Mouse (Mus musculus) embryonic facial prominence, embryonic 11.5 days (tissue): Measurements from ENCODE around the gene Tbc1d10a. TPM values are rescaled to one million over a fixed set of nuclear protein-coding genes. Genes with fewer than 3 reads are reported as not detected.

Source experiments
- ATAC-seq: fragments of 200-750 bp; cut with Nextera tagmentation; replicated peaks from 2 replicates; pipeline ENCODE4 v1.8.0; 2017; ENCODE audit warnings: low read depth; ENCODE audit not compliant: insufficient number of reproducible peaks, low FRiP score, low TSS enrichment
- DNase-seq: peaks from one replicate; pipeline ENCODE4 v3.0.0-alpha.2; 2015; ENCODE audit warnings: low spot score
- H3K27ac ChIP-seq: fragments of 300-500 bp; sonication (generic); replicated peaks from 2 replicates; pipeline ENCODE4 v1.5.1; 2014; ENCODE audit warnings: mild to moderate bottlenecking, low read depth, low read length, control low read depth
- H3K27me3 ChIP-seq: fragments of 300-500 bp; sonication (generic); 2 replicates; pipeline ENCODE4 v1.6.1; 2014; ENCODE audit warnings: mild to moderate bottlenecking, low read length, moderate library complexity, mixed read lengths; ENCODE audit not compliant: control insufficient read depth, insufficient read depth
- H3K36me3 ChIP-seq: fragments of 300-500 bp; sonication (generic); replicated peaks from 2 replicates; pipeline ENCODE4 v1.6.1; 2014; ENCODE audit warnings: low read depth, mild to moderate bottlenecking, low read length, moderate library complexity, mixed read lengths; ENCODE audit not compliant: control insufficient read depth, insufficient read depth
- H3K4me1 ChIP-seq: fragments of 300-500 bp; sonication (generic); 2 replicates; pipeline ENCODE4 v1.6.1; 2014; ENCODE audit warnings: low read length, mixed read lengths; ENCODE audit not compliant: control insufficient read depth, insufficient read depth
- H3K4me2 ChIP-seq: fragments of 300-500 bp; sonication (generic); 2 replicates; pipeline ENCODE4 v1.6.1; 2014; ENCODE audit warnings: low read depth, mild to moderate bottlenecking, control low read depth, low read length, moderate library complexity
- H3K4me3 ChIP-seq: fragments of 300-500 bp; sonication (generic); 2 replicates; pipeline ENCODE4 v1.5.1; 2014; ENCODE audit warnings: low read depth, low read length, control low read depth
- H3K9ac ChIP-seq: fragments of 300-500 bp; sonication (generic); replicated peaks from 2 replicates; pipeline ENCODE4 v1.6.1; 2014; ENCODE audit warnings: mild to moderate bottlenecking, control low read depth, low read length
- H3K9me3 ChIP-seq: fragments of 300-500 bp; sonication (generic); replicated peaks from 2 replicates; pipeline ENCODE4 v1.6.1; 2016; ENCODE audit warnings: mild to moderate bottlenecking, low read length, inconsistent platforms, mixed read lengths; ENCODE audit not compliant: control insufficient read depth
- WGBS: fragments of 180-500 bp; shearing (Covaris S2); extraction: QIAGEN DNeasy Blood & Tissue Kit; methylation state at CpG from one replicate; pipeline ENCODE4 v1.1.7; 2014; 5-methylcytosine and 5-hydroxymethylcytosine counted together
- polyA plus RNA-seq: library from polyadenylated mRNA; unstranded; fragments of >200 nt; fragmentation: Nextera tagmentation; extraction: Ambion mirVana; gene quantifications from 2 replicates; pipeline ENCODE4 v1.2.1, GENCODE M21; 2014

Gene Tbc1d10a
- polyA plus RNA-seq, 1 experiment from 2014 or later = 15.9 TPM

DNA sequence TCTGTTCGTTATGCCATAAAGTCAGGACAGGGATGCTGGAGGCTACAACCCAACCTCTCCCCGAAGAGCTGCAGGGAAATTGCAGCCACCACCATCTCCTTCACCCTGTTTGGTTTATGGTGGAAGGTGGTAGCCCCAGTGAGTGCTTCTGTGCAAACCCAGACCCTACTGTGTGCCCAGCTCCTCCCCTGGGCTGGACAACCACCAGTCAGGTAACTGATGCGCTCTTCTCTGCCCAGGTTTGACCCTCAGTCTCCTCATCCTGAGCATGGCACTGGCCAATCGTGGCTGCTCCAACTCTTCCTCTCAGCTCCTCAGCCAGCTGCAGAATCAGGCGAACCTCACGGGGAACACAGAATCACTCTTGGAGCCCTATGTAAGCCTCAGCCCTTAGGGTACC, 51.6 kb downstream of the Tbc1d10a start:
- Histone ChIP-seq H3K27ac (no peak overlapping the region), H3K4me2 (no peak overlapping the region), H3K4me3 (no peak overlapping the region), H3K9me3 (no peaks in the 10 kb centered on the region), H3K4me1 (no peaks in the 10 kb centered on the region), H3K27me3 (no peaks in the 10 kb centered on the region), H3K9ac (no peak overlapping the region), H3K36me3 (no peaks in the 10 kb centered on the region)
- ATAC-seq (no peak), DNase-seq (no peak)
- WGBS = 87% methylated on average over 6 of the region's 6 CpGs

DNA sequence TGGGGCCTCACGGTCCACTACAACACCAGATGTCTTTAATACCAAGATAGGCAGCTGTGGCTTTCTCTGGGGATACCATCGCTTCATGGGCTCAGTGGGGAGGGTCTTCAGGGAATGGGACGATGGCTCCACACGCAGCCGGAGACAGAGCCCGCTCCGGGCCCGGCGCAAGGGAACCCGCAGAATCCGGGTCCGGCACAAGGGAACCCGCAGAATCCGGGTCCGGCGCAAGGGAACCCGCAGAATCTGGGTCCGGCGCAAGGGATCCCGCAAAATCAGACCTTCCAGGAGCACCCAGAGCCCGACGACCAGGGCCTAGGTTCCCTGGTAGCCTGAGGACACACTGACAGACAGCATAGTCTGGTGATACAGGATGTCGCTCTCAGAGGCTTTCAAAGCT, 53.1 kb downstream of the Tbc1d10a start:
- Histone ChIP-seq H3K9me3 (no peaks in the 10 kb centered on the region), H3K9ac (no peak overlapping the region), H3K27ac (no peak overlapping the region), H3K27me3 (no peaks in the 10 kb centered on the region), H3K4me2 (no peak overlapping the region), H3K4me1 (no peaks in the 10 kb centered on the region), H3K4me3 (no peak overlapping the region), H3K36me3 (no peaks in the 10 kb centered on the region)
- 87% methylated on average over 23 of the region's 23 CpGs for WGBS
- DNase-seq (no peak), ATAC-seq (no peak)

GRCm38 (mm10) chr11:4240151-4240550, 53.6 kb downstream of the Tbc1d10a start:
- Histone ChIP-seq H3K9me3 (no peaks in the 10 kb centered on the region), H3K9ac (no peak overlapping the region), H3K27ac (no peak overlapping the region), H3K36me3 (no peaks in the 10 kb centered on the region), H3K4me2 (no peak overlapping the region), H3K27me3 (no peaks in the 10 kb centered on the region), H3K4me1 (no peaks in the 10 kb centered on the region), H3K4me3 (no peak overlapping the region)
- 69% methylated on average over 7 of the region's 7 CpGs for WGBS
- no peak for ATAC-seq
- no peak for DNase-seq

DNA sequence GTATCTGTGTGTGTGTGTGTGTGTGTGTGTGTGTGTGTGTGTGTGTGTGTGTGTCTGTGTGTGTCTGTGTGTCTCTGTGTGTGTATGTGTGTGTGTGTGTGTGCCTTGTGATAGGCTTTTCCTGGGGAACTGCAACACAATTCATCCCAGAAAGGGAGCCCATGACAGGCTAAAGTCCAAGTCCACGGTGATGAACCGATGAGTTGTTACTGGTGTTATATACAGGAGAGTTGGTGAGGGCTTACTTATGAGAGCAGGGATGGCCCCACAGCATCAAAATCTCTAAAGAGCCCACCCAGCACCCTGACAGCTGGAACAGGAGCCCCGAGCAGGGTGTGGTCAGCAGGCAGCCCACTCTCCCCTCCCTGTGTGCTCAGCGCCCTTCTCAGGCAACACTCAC, 54.6 kb downstream of the Tbc1d10a start:
- Histone ChIP-seq H3K4me3 (no peak overlapping the region), H3K4me1 (no peaks in the 10 kb centered on the region), H3K4me2 (no peak overlapping the region), H3K9me3 (no peaks in the 10 kb centered on the region), H3K27me3 (no peaks in the 10 kb centered on the region), H3K27ac (no peak overlapping the region), H3K9ac (no peak overlapping the region), H3K36me3 (no peaks in the 10 kb centered on the region)
- ATAC-seq (no peak), DNase-seq (no peak)
- 88% methylated on average over 4 of the region's 4 CpGs for WGBS

DNA sequence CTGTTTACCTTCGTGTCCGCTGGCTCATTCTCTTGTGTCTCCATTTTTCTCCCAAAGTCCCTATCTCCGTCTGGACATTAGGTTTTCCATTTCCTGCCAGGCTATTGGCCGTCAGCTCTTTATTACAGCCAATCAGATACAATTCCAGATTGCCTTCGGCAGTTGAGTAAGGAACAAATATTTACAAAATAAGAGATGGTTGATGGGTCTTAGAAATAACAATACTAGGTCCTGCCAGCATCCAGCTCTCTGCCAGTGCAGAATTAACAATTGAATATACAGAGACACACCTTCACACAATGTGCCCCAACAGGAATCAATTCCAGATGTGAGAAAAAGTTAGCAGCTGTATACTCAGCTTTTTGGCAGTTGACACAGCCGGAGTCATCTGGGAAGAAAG, 59.5 kb downstream of the Tbc1d10a start:
- Histone ChIP-seq H3K4me3 (no peak overlapping the region), H3K27me3 (no peaks in the 10 kb centered on the region), H3K4me1 (no peaks in the 10 kb centered on the region; the same call in 1 of the 2 replicates), H3K27ac (no peak overlapping the region), H3K36me3 (no peaks in the 10 kb centered on the region), H3K9ac (no peak overlapping the region), H3K9me3 (no peaks in the 10 kb centered on the region), H3K4me2 (no peak overlapping the region)
- DNase-seq (peak; percentile 41), ATAC-seq (no peak)
- 54% methylated on average over 6 of the region's 6 CpGs for WGBS

GRCm38 (mm10) chr11:4246623-4247022, 60.0 kb downstream of the Tbc1d10a start:
- 60% methylated on average over 4 of the region's 4 CpGs for WGBS
- H3K9ac ChIP-seq = no peak overlapping the region
- no peak overlapping the region for H3K4me2 ChIP-seq
- DNase-seq = no peak
- no peak overlapping the region for H3K4me3 ChIP-seq
- no peaks in the 10 kb centered on the region for H3K9me3 ChIP-seq
- no peak overlapping the region for H3K27ac ChIP-seq
- ATAC-seq = no peak
- no peaks in the 10 kb centered on the region; the same call in 1 of the 2 replicates for H3K4me1 ChIP-seq
- no peaks in the 10 kb centered on the region for H3K27me3 ChIP-seq
- no peaks in the 10 kb centered on the region for H3K36me3 ChIP-seq

DNA sequence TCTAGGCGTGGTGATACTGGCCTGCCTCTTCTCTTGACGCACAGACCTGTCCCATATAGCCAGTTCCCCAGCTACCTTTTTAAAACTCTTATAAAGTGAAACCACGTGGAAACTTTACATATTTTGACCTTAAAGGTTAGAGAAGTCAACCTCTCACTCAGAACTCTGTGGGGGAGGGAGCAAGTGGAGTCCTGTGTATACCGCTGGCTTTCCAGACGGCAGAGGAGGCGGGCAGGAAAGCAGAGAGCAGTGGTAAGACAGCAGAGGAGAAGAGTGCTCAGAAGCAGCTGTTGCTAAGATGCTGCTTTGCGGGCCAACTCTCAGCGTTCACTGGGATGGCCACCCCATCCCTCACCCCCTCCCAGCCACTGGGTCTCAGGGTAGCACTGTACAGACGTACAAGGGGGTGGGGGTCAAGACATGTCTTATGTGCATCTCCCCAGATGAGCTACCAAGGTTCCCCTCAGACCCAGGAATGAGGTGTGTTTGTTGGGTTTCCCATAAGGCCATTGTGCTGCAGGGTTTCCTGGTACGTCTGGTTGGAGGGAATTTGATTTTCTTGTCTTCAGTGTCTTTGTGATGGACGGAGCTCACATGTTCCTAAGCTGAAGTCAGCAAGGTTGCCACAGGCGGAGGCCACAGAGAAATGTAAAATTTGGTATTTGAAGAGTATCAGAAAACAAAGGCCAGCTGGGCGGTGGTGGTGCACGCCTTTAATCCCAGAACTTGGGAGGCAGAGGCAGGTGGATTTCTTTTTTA, 60.8 kb downstream of the Tbc1d10a start:
- no peaks in the 10 kb centered on the region for H3K27me3 ChIP-seq
- H3K27ac ChIP-seq = no peak overlapping the region
- no peaks in the 10 kb centered on the region for H3K36me3 ChIP-seq
- H3K9me3 ChIP-seq = no peaks in the 10 kb centered on the region
- H3K4me1 ChIP-seq = no peaks in the 10 kb centered on the region; the same call in 1 of the 2 replicates
- no peak overlapping the region for H3K4me3 ChIP-seq
- no peak for DNase-seq
- no peak for ATAC-seq
- H3K9ac ChIP-seq = no peak overlapping the region
- no peak overlapping the region for H3K4me2 ChIP-seq
- 68% methylated on average over 14 of the region's 14 CpGs for WGBS

DNA sequence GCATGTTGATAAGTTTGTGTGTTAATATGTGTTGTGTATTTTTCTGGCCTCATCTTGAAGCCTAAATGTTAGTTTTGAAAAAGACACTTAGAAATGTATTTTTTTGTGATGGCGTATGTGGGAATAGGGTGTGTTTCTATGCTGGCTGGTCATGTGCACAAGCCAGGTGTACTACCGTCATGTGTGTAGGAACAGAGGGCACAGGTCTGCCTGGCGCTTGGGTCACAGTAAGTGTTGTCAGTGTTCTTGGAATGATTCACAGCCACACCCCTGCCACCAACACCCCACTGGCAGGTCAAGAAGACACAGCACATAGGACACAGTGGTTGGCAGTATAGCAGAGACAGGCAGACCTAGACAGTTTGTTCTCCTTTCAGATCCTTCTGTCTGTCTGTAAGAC, 62.6 kb downstream of the Tbc1d10a start:
- WGBS = 94% methylated on average over 3 of the region's 3 CpGs
- DNase-seq (no peak), ATAC-seq (no peak)
- H3K9me3 ChIP-seq = no peaks in the 10 kb centered on the region
- H3K36me3 ChIP-seq = no peaks in the 10 kb centered on the region
- H3K4me1 ChIP-seq = no peaks in the 10 kb centered on the region; the same call in 1 of the 2 replicates
- H3K4me3 ChIP-seq = no peak overlapping the region
- no peak overlapping the region for H3K9ac ChIP-seq
- no peaks in the 10 kb centered on the region for H3K27me3 ChIP-seq
- no peak overlapping the region for H3K4me2 ChIP-seq
- no peak overlapping the region for H3K27ac ChIP-seq
